8 mouse cellular contexts compared by ENCODE assay signal in the genomic region with DNA sequence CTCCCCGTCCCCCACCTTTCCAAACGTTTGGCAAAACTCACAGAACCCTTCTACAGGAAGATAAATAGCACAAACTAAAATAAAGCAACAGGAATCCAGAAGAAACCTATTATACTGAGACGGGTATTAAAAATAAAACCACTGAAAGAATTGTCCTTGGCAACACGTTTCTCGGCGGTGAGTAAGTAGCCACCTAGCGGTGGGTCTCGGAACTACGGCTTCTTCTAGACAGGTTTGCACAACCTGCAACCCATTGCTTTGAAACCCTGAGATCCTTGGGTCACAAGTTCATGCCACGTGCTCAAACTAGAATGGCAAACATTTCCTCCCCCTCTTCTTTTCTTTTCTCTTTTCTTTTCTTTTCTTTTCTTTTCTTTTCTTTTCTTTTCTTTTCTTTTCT. TPM values are rescaled to one million over a fixed set of nuclear protein-coding genes. Genes with fewer than 3 reads are reported as not detected.
DNase-seq lines count a peak whose midpoint lies in the region; ATAC-seq and TF ChIP-seq lines count a peak whose summit lies in the region.

No protein-coding gene starts in this region.

- H3K4me1 ChIP-seq in midbrain, embryonic 11.5 days (ENCODE audit: control insufficient read depth, insufficient read depth, low read length), result no peaks in the 10 kb centered on the region
- H3K4me1 ChIP-seq in midbrain, embryonic 15.5 days, result no peaks in the 10 kb centered on the region
- H3K4me1 ChIP-seq in hindbrain, postnatal 0 days (ENCODE audit: insufficient read depth, low read length), result no peaks in the 10 kb centered on the region
- no peaks in the 10 kb centered on the region for H3K4me1 ChIP-seq in limb, embryonic 11.5 days (ENCODE audit: control insufficient read depth, insufficient read depth, low read length)

- H3K27me3 ChIP-seq in midbrain, embryonic 11.5 days (ENCODE audit: control insufficient read depth, insufficient read depth, low read length), result no peaks in the 10 kb centered on the region
- H3K27me3 ChIP-seq in midbrain, embryonic 15.5 days (replicated peaks), result no peaks in the 10 kb centered on the region
- H3K27me3 ChIP-seq in hindbrain, postnatal 0 days (ENCODE audit: insufficient read depth, low read length), result no peaks in the 10 kb centered on the region
- no peaks in the 10 kb centered on the region for H3K27me3 ChIP-seq in limb, embryonic 11.5 days (ENCODE audit: control insufficient read depth, insufficient read depth, low read length)

- no peak overlapping the region for H3K4me3 ChIP-seq in midbrain, embryonic 11.5 days (ENCODE audit: low read depth, low read length)
- no peak overlapping the region for H3K4me3 ChIP-seq in midbrain, embryonic 15.5 days
- H3K4me3 ChIP-seq in hindbrain, postnatal 0 days (ENCODE audit: low read length), result no peak overlapping the region
- H3K4me3 ChIP-seq in limb, embryonic 11.5 days (ENCODE audit: low read depth, low read length), result no peak overlapping the region

- H3K4me2 ChIP-seq in midbrain, embryonic 11.5 days, result no peak overlapping the region
- H3K4me2 ChIP-seq in midbrain, embryonic 15.5 days, result no peak overlapping the region
- no peak overlapping the region for H3K4me2 ChIP-seq in hindbrain, postnatal 0 days (ENCODE audit: low read depth, low read length)
- no peak overlapping the region for H3K4me2 ChIP-seq in limb, embryonic 11.5 days (ENCODE audit: low read depth, severe bottlenecking)

- no peak overlapping the region for H3K9ac ChIP-seq in midbrain, embryonic 11.5 days (ENCODE audit: low read length)
- no peak overlapping the region for H3K9ac ChIP-seq in midbrain, embryonic 15.5 days
- H3K9ac ChIP-seq in hindbrain, postnatal 0 days (replicated peaks; ENCODE audit: low read length), result no peak overlapping the region
- H3K9ac ChIP-seq in limb, embryonic 11.5 days (ENCODE audit: low read length), result no peak overlapping the region

- no peak overlapping the region for H3K27ac ChIP-seq in midbrain, embryonic 11.5 days (ENCODE audit: low read depth, low read length)
- no peak overlapping the region for H3K27ac ChIP-seq in midbrain, embryonic 15.5 days
- no peak overlapping the region for H3K27ac ChIP-seq in hindbrain, postnatal 0 days
- no peak overlapping the region for H3K27ac ChIP-seq in limb, embryonic 11.5 days (replicated peaks; ENCODE audit: low read depth, low read length)

- WGBS in midbrain, embryonic 11.5 days, result 32% methylated on average over 10 of the region's 10 CpGs
- 27% methylated on average over 10 of the region's 10 CpGs for WGBS in midbrain, embryonic 15.5 days
- WGBS in hindbrain, postnatal 0 days, result 32% methylated on average over 10 of the region's 10 CpGs
- 29% methylated on average over 10 of the region's 10 CpGs for WGBS in limb, embryonic 11.5 days

- peaks cover 9% of the 10 kb centered on the region for H3K36me3 ChIP-seq in midbrain, embryonic 11.5 days (ENCODE audit: control insufficient read depth, insufficient read depth, low read length)
- peaks cover 26% of the 10 kb centered on the region for H3K36me3 ChIP-seq in midbrain, embryonic 15.5 days (replicated peaks)
- H3K36me3 ChIP-seq in hindbrain, postnatal 0 days (ENCODE audit: insufficient read depth, low read length), result peaks cover 24% of the 10 kb centered on the region; the same call in 1 of the 2 replicates
- H3K36me3 ChIP-seq in limb, embryonic 11.5 days (ENCODE audit: control insufficient read depth, insufficient read depth, low read length), result peaks cover 28% of the 10 kb centered on the region; the same call in 1 of the 2 replicates

- no peaks in the 10 kb centered on the region for H3K9me3 ChIP-seq in midbrain, embryonic 11.5 days (ENCODE audit: control insufficient read depth, low read length)
- H3K9me3 ChIP-seq in midbrain, embryonic 15.5 days, result no peaks in the 10 kb centered on the region
- no peaks in the 10 kb centered on the region for H3K9me3 ChIP-seq in hindbrain, postnatal 0 days (ENCODE audit: low read length)
- H3K9me3 ChIP-seq in limb, embryonic 11.5 days (ENCODE audit: control insufficient read depth, low read length), result no peaks in the 10 kb centered on the region

- peak; percentile 79 for TF ChIP-seq CTCF in hindbrain, postnatal 0 days (IDR thresholded peaks at IDR 0.05; ENCODE audit: low read depth)

- DNase-seq in midbrain, embryonic 11.5 days (ENCODE audit: low spot score, missing footprints), result peak; percentile 96
- peak; percentile 70 to 71 for DNase-seq in cerebellum, postnatal 36 days
- peak; percentile 79 for DNase-seq in hindbrain, postnatal 0 days (ENCODE audit: low spot score)
- peak; percentile 87 for DNase-seq in limb, embryonic 11.5 days (ENCODE audit: low spot score)
- DNase-seq in right cerebral cortex, postnatal 14 days, result peak; percentile 84

- no peak for ATAC-seq in midbrain, embryonic 11.5 days (ENCODE audit: low FRiP score)
- ATAC-seq in midbrain, embryonic 15.5 days (replicated peaks), result no peak
- ATAC-seq in activated CD4-positive, CD25-positive, alpha-beta regulatory T cell, adult 4 months, result peak; percentile 65
- no peak for ATAC-seq in hindbrain, postnatal 0 days
- no peak for ATAC-seq in limb, embryonic 11.5 days (ENCODE audit: insufficient number of reproducible peaks, low FRiP score, low TSS enrichment, low read depth)
- ATAC-seq in monocyte, adult 5-6 weeks (replicated peaks; ENCODE audit: insufficient number of reproducible peaks, low FRiP score, low TSS enrichment, poor library complexity, severe bottlenecking), result no peak

RNA-seq across cellular contexts. Expression of a gene that starts 25.7 kb away (rescaled TPM):
- polyA plus RNA-seq in midbrain, embryonic 11.5 days (2014; fragmentation: Nextera tagmentation; extraction: Ambion mirVana), result 35.6 and 39.4 TPM in 2 replicates
- 44.5 and 46.9 TPM in 2 replicates for polyA plus RNA-seq in midbrain, embryonic 15.5 days (2015; fragmentation: Nextera tagmentation; extraction: Ambion mirVana)
- 10 to 100 TPM; 21.8 to 28.2 TPM for polyA plus RNA-seq in activated CD4-positive, CD25-positive, alpha-beta regulatory T cell, adult 4 months (2017; shearing (Covaris generic))
- 32.1 and 44.3 TPM in 2 replicates for total RNA-seq in hindbrain, postnatal 0 days (2014; rRNA removed)
- polyA plus RNA-seq in hindbrain, postnatal 0 days (2015; fragmentation: Nextera tagmentation; extraction: Ambion mirVana), result 24.9 and 27.5 TPM in 2 replicates
- polyA plus RNA-seq in limb, embryonic 11.5 days (2014; fragmentation: Nextera tagmentation; extraction: Ambion mirVana), result 45.0 and 45.3 TPM in 2 replicates
- 6.8 to 13.0 TPM (median 7.8 TPM) in 3 replicates for total RNA-seq in monocyte, adult 5-6 weeks (2017)
